Mouse (Mus musculus) E14TG2a.4 (cell line): ENCODE measurements around the gene Rmdn3.
A peak's percentile ranks its signal among the peaks of the same experiment; 100 is the strongest.

Experiments
- H3K27me3 ChIP-seq: 2 replicates; pipeline ENCODE4 v1.6.1; 2014; ENCODE audit warnings: low read length, control low read depth; ENCODE audit not compliant: insufficient read depth
- H3K36me3 ChIP-seq: 2 replicates; pipeline ENCODE4 v1.6.1; 2014; ENCODE audit warnings: low read length, control low read depth; ENCODE audit not compliant: insufficient read depth
- H3K4me1 ChIP-seq: replicated peaks from 2 replicates; pipeline ENCODE4 v1.6.1; 2014; ENCODE audit warnings: low read depth, low read length, control low read depth
- H3K4me3 ChIP-seq: replicated peaks from 2 replicates; pipeline ENCODE4 v1.5.1; 2014; ENCODE audit warnings: mild to moderate bottlenecking, low read length
- H3K9me3 ChIP-seq: 2 replicates; pipeline ENCODE4 v1.6.1; 2014; ENCODE audit warnings: low read length, control low read depth
- CTCF ChIP-seq: conservative IDR thresholded peaks from 2 replicates; pipeline ENCODE4 v1.5.1; 2014; ENCODE audit warnings: low read length
- NANOG ChIP-seq: IDR thresholded peaks from 2 replicates; pipeline ENCODE4 v1.6.1; 2014; ENCODE audit warnings: borderline replicate concordance, low read length, mixed read lengths
- POU5F1 ChIP-seq: IDR thresholded peaks from 2 replicates; pipeline ENCODE4 v1.6.1; 2014; ENCODE audit warnings: low read length, borderline replicate concordance

The Rmdn3 gene

DNA sequence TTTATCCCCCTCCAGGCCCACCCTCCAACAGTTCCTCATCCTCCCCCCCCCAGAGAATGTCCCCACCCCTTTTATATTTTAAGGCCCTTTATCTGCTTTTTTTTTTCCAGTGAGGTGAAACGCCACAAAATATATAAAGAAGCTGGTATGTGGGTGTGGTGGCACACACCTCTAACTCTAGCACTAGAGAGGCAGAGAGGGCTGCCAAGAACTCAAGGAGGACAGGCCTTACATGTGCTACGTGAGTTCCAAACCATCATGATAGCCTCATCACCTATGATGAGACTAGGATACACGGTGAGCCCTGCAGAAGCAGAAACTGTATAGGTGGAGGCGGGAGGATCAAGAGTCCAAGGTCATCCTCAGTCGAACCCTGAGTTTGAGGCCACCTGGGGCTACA is 34.1 kb upstream of the Rmdn3 start:
- Histone ChIP-seq H3K27me3 (no peaks in the 10 kb centered on the region), H3K4me1 (peaks cover 31% of the 10 kb centered on the region), H3K4me3 (no peak overlapping the region), H3K36me3 (0 out of 2 replicates have a peak, but pooled peaks cover under 1% of the 10 kb centered on the region), H3K9me3 (no peaks in the 10 kb centered on the region)
- TF ChIP-seq CTCF (no peak), POU5F1 (no peak), NANOG (no peak)

DNA sequence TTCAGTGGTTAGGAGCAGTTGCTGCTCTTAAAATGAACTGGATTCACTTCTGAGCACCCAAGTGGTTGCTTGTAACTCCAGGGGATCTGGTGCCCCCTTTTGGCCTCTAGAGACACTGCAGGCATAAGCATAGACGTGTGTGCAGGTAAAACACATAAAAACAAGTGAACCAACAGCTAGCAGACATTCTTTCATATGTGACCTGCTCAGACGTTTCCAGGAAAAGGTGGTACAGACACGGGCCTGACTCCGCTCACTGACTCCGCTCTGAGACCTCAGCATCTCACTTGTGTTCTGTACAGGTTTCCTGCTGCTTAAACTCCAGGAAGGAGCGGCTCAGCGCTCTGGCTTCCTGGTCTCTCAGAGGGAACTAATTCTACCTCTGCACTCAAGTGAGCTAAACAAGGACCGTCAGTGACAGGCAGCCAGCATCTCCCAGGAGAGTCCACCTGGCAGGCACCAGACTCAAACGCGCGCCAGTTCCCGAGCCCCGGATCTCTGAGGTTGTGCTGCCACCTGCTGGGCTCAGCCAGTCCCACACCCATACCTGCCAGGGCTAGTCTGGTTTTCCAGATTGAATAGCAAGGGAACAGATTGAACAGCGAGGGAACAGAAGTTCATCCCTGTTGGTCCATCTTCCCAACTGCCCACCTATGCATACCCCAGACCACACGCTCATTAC is 32.3 kb upstream of the Rmdn3 start:
- no peak for TF ChIP-seq POU5F1
- peak; percentile 78 for TF ChIP-seq CTCF
- H3K4me3 ChIP-seq, result peak overlapping the region; percentile 55; the same call in 1 of the 2 replicates
- peaks cover 6% of the 10 kb centered on the region; the same call in 1 of the 2 replicates for H3K36me3 ChIP-seq
- H3K4me1 ChIP-seq, result peaks cover 26% of the 10 kb centered on the region
- no peaks in the 10 kb centered on the region for H3K9me3 ChIP-seq
- H3K27me3 ChIP-seq, result no peaks in the 10 kb centered on the region

DNA sequence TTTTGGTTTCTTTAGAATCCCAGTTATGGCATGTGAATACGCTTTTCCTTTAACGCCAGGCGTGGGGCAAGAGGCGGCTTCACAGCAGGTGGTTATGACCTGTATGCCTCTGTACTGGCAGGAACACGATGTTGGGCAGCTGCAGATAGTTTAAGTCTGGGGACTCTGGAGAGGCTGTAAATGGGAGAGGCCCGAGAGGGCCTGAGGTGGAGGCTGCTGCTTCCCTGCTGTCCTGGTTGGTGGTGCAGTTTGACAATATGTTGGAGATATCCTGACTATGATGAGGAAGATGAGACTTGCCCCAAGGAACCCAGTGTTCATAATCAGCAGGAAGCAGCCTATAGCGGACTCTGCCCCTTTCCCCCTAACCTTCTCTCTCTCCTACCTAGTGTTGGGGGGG is 26.1 kb upstream of the Rmdn3 start:
- Histone ChIP-seq H3K9me3 (no peaks in the 10 kb centered on the region), H3K36me3 (peaks cover 32% of the 10 kb centered on the region), H3K4me1 (peaks cover 16% of the 10 kb centered on the region), H3K27me3 (no peaks in the 10 kb centered on the region), H3K4me3 (no peak overlapping the region)
- TF ChIP-seq CTCF (no peak), NANOG (no peak), POU5F1 (no peak)

DNA sequence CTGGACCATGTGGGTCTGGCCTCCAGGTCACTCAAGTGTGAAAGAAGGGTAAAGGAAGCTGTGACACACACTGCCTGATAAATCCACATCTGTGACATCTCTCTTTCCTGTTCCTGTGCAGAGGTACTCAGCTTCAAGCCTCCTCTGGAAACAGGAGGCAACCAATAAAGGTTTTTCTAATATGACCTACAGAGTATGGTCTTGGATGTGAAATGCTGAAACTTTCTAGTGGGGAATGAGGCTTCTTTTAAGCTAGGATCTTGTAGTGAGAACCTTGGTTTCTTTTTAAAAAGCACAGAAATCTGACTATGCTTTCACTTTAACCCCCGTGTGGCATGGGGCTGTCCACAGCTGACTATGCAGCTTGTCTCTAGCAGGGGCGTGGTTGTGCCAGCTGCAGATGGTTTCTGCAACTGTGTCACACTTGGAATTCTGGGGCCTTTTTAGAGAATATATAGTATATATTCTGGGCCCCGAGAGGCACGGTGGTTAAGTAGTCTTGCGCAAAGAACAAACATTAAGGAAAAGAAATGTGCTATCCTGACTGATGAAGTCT is 20.6 kb upstream of the Rmdn3 start:
- H3K36me3 ChIP-seq, result peaks cover 34% of the 10 kb centered on the region
- H3K9me3 ChIP-seq, result no peaks in the 10 kb centered on the region
- no peak overlapping the region for H3K4me3 ChIP-seq
- H3K4me1 ChIP-seq, result peaks cover 36% of the 10 kb centered on the region
- H3K27me3 ChIP-seq, result no peaks in the 10 kb centered on the region
- no peak for TF ChIP-seq POU5F1
- no peak for TF ChIP-seq CTCF
- TF ChIP-seq NANOG, result no peak

DNA sequence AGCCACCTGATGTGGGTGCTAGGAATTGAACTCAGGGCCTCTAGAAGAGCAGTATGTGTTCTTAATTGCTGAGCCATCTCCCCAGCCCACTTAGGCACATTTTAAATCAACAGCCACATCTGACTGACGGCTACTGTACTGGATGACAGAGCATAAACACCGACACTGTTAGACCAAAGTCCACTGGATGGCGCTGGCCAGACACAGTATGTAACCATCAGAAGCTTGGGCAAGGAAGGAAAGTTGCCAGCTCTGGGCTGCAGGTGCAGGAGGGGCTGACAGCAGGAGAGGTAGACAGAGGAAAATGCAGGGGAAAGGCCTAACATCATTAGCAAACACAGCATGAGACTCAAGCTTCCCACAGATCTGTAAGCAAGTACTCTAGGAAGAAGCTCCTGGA is 19.9 kb upstream of the Rmdn3 start:
- TF ChIP-seq NANOG (no peak), POU5F1 (no peak), CTCF (no peak)
- no peak overlapping the region for H3K4me3 ChIP-seq
- peaks cover 34% of the 10 kb centered on the region for H3K36me3 ChIP-seq
- H3K4me1 ChIP-seq, result peaks cover 43% of the 10 kb centered on the region
- H3K27me3 ChIP-seq, result no peaks in the 10 kb centered on the region
- H3K9me3 ChIP-seq, result no peaks in the 10 kb centered on the region

DNA sequence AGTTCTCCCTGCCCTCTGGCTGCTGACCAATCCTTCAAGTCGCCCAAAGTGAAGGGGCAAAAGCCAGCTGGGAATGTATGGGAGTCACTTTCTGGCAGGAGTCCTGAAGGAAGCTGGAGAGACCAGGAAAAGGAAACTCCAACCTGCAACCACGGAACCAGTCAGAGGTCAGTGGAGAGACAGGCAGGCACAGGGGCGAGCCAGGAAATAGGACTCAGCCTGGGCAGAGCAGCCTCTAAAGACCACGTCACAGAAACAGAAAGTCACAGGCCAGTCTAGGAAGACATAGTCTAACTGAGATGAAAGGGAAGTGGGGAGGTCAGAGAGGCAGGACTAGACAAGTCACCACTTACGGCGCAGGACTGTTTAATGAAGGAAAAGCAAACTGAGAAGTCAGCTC is 18.8 kb upstream of the Rmdn3 start:
- H3K36me3 ChIP-seq, result peaks cover 31% of the 10 kb centered on the region
- no peaks in the 10 kb centered on the region for H3K9me3 ChIP-seq

DNA sequence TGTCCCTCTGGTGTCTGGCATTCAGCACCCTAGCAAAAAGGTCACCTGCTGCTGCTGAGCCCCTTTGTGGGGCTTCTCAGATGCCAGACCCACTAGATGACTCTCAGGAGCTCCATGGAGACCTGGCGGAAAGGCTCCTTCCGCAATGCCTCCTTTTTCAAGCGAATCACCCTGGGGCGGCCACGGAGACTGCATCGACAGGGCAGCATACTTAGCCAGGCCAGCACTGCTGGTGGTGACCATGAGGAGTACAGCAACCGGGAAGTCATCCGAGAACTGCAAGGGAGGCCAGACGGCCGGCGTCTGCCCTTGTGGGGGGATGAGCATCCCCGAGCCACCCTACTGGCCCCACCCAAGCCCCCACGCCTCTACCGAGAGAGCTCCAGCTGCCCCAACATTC is 18.0 kb upstream of the Rmdn3 start:
- Histone ChIP-seq H3K4me1 (peaks cover 43% of the 10 kb centered on the region), H3K27me3 (peaks cover 2% of the 10 kb centered on the region), H3K9me3 (no peaks in the 10 kb centered on the region), H3K36me3 (peaks cover 24% of the 10 kb centered on the region), H3K4me3 (no peak overlapping the region)
- TF ChIP-seq POU5F1 (no peak), NANOG (no peak)

More for the DNA sequence above, 18.8 kb upstream of the Rmdn3 start:
- no peaks in the 10 kb centered on the region for H3K27me3 ChIP-seq
- no peak for TF ChIP-seq CTCF
- no peak for TF ChIP-seq NANOG
- no peak for TF ChIP-seq POU5F1
- H3K4me3 ChIP-seq, result no peak overlapping the region
- H3K4me1 ChIP-seq, result peaks cover 43% of the 10 kb centered on the region

DNA sequence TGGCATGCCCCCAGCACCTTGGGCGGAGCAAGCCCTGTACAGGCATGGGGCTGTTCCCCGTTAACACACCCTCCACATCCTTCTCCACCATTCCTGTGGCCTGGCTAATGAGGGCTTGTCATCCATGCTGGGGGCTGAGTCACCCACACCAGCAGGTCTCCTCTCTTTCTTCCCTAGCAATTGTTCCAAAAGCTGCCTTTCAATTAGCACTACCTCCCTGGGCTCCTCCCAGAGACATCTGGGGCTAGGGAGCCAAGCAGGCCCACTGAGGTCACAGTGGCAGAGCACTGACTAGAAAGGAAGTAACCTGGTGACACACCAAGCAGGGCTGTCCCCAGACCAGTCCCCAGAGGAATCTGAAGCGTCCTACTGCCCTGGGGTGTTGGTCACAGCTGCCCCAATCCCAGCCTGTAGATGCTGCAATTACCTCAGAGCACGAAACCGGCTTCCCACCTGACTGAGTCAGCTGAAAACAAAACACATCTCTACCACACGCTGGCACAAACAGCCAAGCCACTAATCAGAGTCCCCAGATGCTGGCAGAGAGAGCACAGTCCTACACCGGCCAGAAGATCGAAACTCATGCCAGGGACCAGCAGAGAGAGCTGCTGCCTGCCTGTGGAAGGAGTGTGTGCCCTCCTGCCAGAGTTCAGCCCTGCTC is 17.3 kb upstream of the Rmdn3 start, which contains the start of gene Gm14137:
Gene Gm14137 (plus strand): TSS at position 519 of the 661 bp plus-strand sequence.
- Histone ChIP-seq H3K4me1 (peaks cover 43% of the 10 kb centered on the region), H3K27me3 (peaks cover 9% of the 10 kb centered on the region), H3K36me3 (peaks cover 16% of the 10 kb centered on the region; the same call in 1 of the 2 replicates), H3K4me3 (no peak within 1 kb of the TSS), H3K9me3 (no peaks in the 10 kb centered on the region)
- TF ChIP-seq NANOG (no peak), POU5F1 (no peak), CTCF (no peak)

DNA sequence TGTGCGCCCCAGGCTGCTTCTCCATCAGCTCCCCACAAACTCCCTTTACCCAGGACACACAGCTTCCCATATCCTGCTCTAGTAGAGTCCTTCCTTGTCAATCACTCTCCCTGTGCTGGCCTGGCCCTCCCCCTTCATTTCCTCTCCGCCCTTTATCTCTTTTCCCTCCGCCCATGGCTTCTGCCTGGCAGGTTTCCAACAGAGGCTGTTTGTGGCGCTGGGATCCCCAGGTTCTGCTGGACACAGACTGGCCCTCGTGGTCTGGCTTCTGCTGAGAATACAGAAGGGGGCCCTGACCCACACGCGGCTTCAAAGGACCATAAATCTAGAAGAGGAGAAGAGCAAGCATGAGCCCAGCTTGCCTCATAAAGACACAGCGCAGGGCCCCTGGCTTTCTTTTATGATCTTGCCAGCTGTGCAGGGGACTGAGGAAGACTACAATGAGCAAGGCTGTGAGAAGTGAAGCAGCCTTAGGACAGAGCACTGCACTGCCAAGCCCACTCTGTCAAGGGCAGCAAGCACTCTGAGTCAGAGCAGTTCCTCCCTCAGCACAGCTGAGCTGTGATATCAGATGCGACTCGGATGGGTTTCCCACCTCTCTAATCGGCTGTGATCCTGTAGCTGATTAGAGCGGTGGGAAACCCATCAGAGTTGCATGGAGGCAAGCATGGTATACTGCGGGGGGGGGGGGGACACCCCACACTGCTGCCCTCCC is 16.2 kb upstream of the Rmdn3 start:
- TF ChIP-seq POU5F1 (no peak), CTCF (no peak), NANOG (no peak)
- H3K4me3 ChIP-seq, result no peak overlapping the region
- H3K9me3 ChIP-seq, result no peaks in the 10 kb centered on the region
- H3K36me3 ChIP-seq, result 0 out of 2 replicates have a peak, but pooled peaks cover 8% of the 10 kb centered on the region
- H3K27me3 ChIP-seq, result peaks cover 19% of the 10 kb centered on the region
- H3K4me1 ChIP-seq, result peaks cover 45% of the 10 kb centered on the region
